Mouse (Mus musculus): Measurements from ENCODE around the gene Lgals9.

GRCm38 (mm10) chr11:78968121-78968520 is 16.6 kb downstream of the Lgals9 start:
- TF ChIP-seq CTCF (IDR thresholded peaks at IDR 0.05; ENCODE audit: low read depth, low read length) (no peak), POLR2A (IDR thresholded peaks at IDR 0.05; ENCODE audit: insufficient read depth, low read length) (no peak)

Data from ES-Bruce4 (cell line).